Mouse (Mus musculus) neutrophil, adult 5-6 weeks (primary cell): ENCODE results near the gene Enpp5. TPM values are rescaled to one million over a fixed set of nuclear protein-coding genes. Genes with fewer than 3 reads are reported as not detected.
A peak's percentile ranks its signal among the peaks of the same experiment; 100 is the strongest.

ENCODE experiments used
- ATAC-seq: fragments of 151-379, 151-347 bp; 2 replicates; pipeline ENCODE4 v1.8.0; 2017; ENCODE audit warnings: mild to moderate bottlenecking, moderate TSS enrichment; ENCODE audit not compliant: insufficient number of reproducible peaks, poor library complexity, low FRiP score, severe bottlenecking; ENCODE audit errors: extremely low read depth
- total RNA-seq: library from RNA; stranded (forward); fragments of 200-1000 nt; gene quantifications from 2 replicates; pipeline ENCODE4 v1.2.3, GENCODE M21; 2017

Gene Enpp5
- total RNA-seq = 0.86 and 1.6 TPM in 2 replicates

GRCm38 (mm10) chr17:44078631-44079350, at the start of gene Enpp5:
Gene Enpp5 (plus strand): TSS chr17:44078813.
- ATAC-seq = peak; percentile 52; the same call in 1 of the 2 replicates

- no peak for ATAC-seq
Observed at GRCm38 (mm10) chr17:44029616-44030015, 49.0 kb upstream of the Enpp5 start.

- ATAC-seq = no peak
Observed at GRCm38 (mm10) chr17:44030776-44031587, 47.6 kb upstream of the Enpp5 start.

- ATAC-seq = no peak
Observed at GRCm38 (mm10) chr17:44035005-44035404, 43.6 kb upstream of the Enpp5 start.

- no peak for ATAC-seq
Observed at GRCm38 (mm10) chr17:44038656-44039055, 40.0 kb upstream of the Enpp5 start.

GRCm38 (mm10) chr17:44040449-44040848, 38.2 kb upstream of the Enpp5 start:
- ATAC-seq = no peak

GRCm38 (mm10) chr17:44042301-44042700, 36.3 kb upstream of the Enpp5 start:
- ATAC-seq = no peak

GRCm38 (mm10) chr17:44042861-44043260, 35.8 kb upstream of the Enpp5 start:
- no peak for ATAC-seq

- ATAC-seq = 0 out of 2 replicates have a peak, but pooled peaks have one; percentile 36
Observed at GRCm38 (mm10) chr17:44053427-44053826, 25.2 kb upstream of the Enpp5 start.

- no peak for ATAC-seq
Observed at GRCm38 (mm10) chr17:44057123-44057522, 21.5 kb upstream of the Enpp5 start.

- no peak for ATAC-seq
Observed at GRCm38 (mm10) chr17:44058145-44058544, 20.5 kb upstream of the Enpp5 start.

GRCm38 (mm10) chr17:44060781-44061180, 17.8 kb upstream of the Enpp5 start:
- ATAC-seq = no peak

- no peak for ATAC-seq
Observed at GRCm38 (mm10) chr17:44061289-44061890, 17.2 kb upstream of the Enpp5 start.

GRCm38 (mm10) chr17:44068876-44069275, 9.7 kb upstream of the Enpp5 start:
- no peak for ATAC-seq

- no peak for ATAC-seq
Observed at GRCm38 (mm10) chr17:44071680-44072079, 6.9 kb upstream of the Enpp5 start.

GRCm38 (mm10) chr17:44075601-44076000, 3.0 kb upstream of the Enpp5 start:
- no peak for ATAC-seq

- peak; percentile 37; the same call in 1 of the 2 replicates for ATAC-seq
Observed at GRCm38 (mm10) chr17:44076051-44076680, 2.4 kb upstream of the Enpp5 start.

- no peak for ATAC-seq
Observed at GRCm38 (mm10) chr17:44077146-44077842, 1.3 kb upstream of the Enpp5 start.

GRCm38 (mm10) chr17:44077843-44078160, 811 bp upstream of the Enpp5 start:
- no peak for ATAC-seq
